Mouse (Mus musculus) layer of hippocampus, adult 8-10 months (tissue): ENCODE data around the gene Zpbp. TPM values are rescaled to one million over a fixed set of nuclear protein-coding genes. Genes with fewer than 3 reads are reported as not detected.

ENCODE experiments used
- DNase-seq, 2 experiments: peaks; one replicate each; pipeline ENCODE4 v3.0.0; 2022; ENCODE audit warnings: low spot score in 2 of 2
- total RNA-seq, 4 experiments: library from RNA; stranded (reverse); gene quantifications; 2 replicates each; pipeline ENCODE4 v1.2.4; 2022

The Zpbp gene
- under 1 TPM; 0.45 to 0.89 (median 0.67) TPM for total RNA-seq

- DNase-seq: peak; percentile 80 to 91
Observed at GRCm38 (mm10) chr11:11461635-11462560, at the start of gene Zpbp, which contains the start of gene Spata48. Gene Zpbp, minus strand, starts transcription at chr11:11462408. Gene Spata48, plus strand, starts transcription at chr11:11462094.

DNA sequence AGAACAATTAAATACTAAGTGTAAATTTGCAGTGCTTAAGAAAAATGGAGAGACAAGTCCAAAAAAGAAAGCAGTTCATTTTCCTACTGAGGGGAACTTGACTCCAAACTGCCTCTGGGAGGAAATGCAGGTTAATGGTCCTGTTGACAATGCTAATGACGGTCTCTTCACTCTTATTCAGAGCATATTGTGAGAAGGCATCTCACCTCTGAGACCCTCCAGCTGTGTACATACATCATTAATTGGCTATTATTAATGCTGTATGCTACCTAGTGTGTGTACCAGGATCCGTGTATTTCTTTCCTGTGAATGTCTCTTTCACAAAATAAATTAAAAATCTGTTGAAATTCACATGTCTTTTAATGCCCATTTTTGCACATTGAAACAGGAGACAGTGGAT lies 47.2 kb upstream of the Zpbp start:
- DNase-seq: no peak

- no peak for DNase-seq
Observed at GRCm38 (mm10) chr11:11506187-11506586, 44.0 kb upstream of the Zpbp start.

GRCm38 (mm10) chr11:11499944-11500343 lies 37.7 kb upstream of the Zpbp start:
- DNase-seq: peak in 1 of 2 experiments; percentile 7

DNA sequence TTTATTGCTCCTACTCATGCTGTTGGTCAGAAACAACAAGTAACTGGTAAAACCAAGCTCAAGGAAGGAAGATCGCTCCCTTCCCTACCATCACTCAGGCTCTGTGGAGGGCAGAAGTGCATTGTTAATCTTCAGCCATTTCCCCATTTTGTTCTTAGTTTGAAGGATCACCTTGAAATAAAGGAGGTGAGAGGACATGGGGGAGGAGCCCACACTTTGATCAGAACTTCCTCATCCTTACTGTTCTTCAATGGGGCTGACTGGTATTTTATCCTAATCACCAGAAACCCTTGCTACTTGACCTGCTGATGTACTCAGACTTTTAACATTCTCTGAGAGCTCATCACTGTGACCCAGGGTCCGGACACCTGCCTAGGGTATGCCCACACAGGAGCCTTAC lies 33.5 kb upstream of the Zpbp start:
- DNase-seq: no peak

- DNase-seq: no peak
Observed at GRCm38 (mm10) chr11:11492044-11492443, 29.8 kb upstream of the Zpbp start.

- no peak for DNase-seq
Observed at GRCm38 (mm10) chr11:11484378-11484777, 22.2 kb upstream of the Zpbp start.

DNA sequence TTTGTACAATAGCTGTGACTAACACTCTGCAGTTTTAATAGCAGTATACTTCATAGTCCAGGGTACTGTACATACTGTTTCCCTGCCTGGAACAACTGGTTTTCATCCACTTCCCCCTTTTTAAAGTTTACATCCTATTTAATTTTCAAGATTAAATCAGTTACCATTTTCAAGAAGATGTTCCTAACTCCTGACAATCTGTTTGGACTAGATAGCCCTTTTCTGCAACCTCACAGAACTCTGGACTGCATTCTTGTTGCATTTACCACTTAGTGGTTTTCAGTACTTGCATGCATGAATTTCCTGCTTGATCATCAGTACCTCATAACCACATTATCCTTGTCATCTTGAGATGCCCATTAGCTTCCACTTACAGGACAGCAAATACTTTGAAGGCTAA lies 6.7 kb upstream of the Zpbp start:
- no peak for DNase-seq

DNA sequence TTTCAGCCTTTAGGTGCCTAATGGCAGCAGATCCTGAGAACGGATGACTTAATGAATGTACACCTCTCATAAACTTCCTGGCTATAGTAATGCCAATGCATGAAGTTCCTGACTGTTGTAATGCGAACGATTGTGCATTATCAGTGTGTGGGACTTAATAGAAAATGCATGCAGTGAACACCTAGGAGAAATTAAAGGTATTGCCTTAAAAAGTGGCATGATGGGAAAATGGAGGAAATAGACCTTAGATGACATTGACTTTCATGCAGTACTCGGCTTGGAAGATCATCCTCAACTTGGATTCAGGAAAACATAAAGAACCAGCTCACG lies 318 bp upstream of the Zpbp start:
- no peak for DNase-seq

GRCm38 (mm10) chr11:11455037-11455436 lies 7.2 kb downstream of the Zpbp start:
- DNase-seq: no peak

DNA sequence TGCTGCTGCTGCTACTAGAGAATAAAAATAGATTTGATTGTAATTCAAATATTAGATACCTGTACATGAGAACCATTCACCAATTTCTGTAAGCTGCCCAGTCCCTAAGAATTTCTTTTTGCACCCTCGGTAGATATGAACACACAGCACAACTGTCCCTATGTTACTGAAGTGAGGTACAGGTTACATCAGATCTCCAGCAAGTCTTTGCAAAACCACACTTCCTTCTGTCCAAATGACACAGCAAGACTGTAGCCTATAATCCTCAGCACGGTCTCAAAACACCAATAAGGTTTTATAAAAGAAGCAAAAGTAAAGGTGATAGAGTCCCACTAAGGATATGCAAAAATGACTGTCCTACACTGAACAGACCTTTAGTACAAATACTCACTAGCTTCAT lies 44.9 kb downstream of the Zpbp start:
- no peak for DNase-seq

GRCm38 (mm10) chr11:11414188-11414587 lies 48.0 kb downstream of the Zpbp start:
- DNase-seq: no peak

DNA sequence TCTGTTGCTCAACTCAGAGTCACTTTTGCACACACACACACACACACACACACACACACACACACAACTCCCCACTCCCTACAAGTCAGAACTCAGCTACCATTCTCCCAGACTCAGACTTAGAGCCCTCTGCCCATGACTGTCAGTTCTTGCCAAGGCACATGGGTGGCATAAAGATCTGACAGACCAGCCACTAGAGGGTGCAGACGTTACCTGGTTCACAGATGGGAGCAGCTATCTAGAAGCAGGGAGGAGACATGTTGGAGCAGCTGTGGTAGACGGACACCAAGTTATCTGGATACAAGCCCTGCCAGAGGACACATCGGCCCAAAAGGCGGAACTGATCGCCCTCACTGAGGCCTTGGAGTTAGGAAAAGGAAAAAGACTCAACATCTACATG lies 67.5 kb downstream of the Zpbp start:
- DNase-seq: no peak

DNA sequence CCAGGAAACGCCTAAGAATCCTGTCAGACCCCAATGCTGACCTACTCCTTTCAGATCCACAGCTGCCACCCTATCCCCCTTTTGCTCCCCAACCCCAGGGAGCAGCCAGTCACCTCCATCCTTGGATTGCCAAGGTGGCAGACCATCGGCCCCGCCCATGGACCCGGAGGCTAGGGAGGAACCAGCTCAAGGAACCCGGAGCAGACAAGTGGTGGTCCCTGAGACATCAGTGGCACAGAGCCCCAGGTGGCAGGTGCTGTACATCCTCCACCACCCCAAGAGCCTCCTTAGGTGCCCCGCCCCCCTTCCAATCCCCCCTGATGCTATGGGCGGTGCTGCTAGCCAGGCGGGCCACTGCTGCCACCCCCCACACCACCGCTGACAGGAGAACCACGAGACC lies 69.0 kb downstream of the Zpbp start:
- DNase-seq: no peak

- no peak for DNase-seq
Observed at GRCm38 (mm10) chr11:11371305-11371704, 90.9 kb downstream of the Zpbp start.

GRCm38 (mm10) chr11:11283512-11283911 lies 178.7 kb downstream of the Zpbp start:
- DNase-seq: no peak

DNA sequence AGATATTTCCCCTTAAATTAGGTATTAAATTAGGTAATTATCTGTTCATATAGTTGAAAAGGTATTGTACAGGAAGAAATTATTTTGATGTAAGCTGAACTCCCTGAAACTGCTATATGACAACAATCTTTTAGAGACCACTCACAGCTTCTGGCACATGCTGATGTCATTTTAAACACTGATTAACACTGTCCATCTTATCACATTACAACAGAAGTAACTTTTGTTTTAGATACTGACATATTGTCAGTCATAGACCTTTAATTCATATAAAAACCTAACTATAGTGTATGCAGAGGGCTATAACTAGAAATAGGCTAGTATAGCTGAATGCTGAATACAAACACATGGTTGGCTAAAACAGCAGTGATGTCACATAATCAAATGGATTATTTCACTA lies 182.1 kb downstream of the Zpbp start:
- DNase-seq: no peak

- peak; percentile 7 to 11 for DNase-seq
Observed at GRCm38 (mm10) chr11:11257348-11257747, 204.9 kb downstream of the Zpbp start.

- DNase-seq: no peak
Observed at GRCm38 (mm10) chr11:11242694-11243377, 219.4 kb downstream of the Zpbp start.

- DNase-seq: no peak
Observed at GRCm38 (mm10) chr11:11239346-11239745, 222.9 kb downstream of the Zpbp start.
